Mouse (Mus musculus) T-helper 1 cell (primary cell): ENCODE data around the gene Krt75.

ENCODE experiments used
- in situ Hi-C: fragments of 300-600 bp; cut with MboI, MseI; formaldehyde crosslinking; loops from one replicate; pipeline ENCODE4 v1.15.1; 2025; ENCODE audit warnings: high pct_unique_total_duplicates

The Krt75 gene

GRCm38 (mm10) chr15:101573796-101574345 is at the start of gene Krt75:
Gene Krt75 (minus strand): TSS chr15:101573904.
- in situ Hi-C loops, result no loop called here

GRCm38 (mm10) chr15:101599123-101599522 is 25.4 kb upstream of the Krt75 start:
- in situ Hi-C loops, result no loop called here

- in situ Hi-C loops, result no loop called here
These were observed 14.5 kb upstream of the Krt75 start for GRCm38 (mm10) chr15:101588216-101588615.

GRCm38 (mm10) chr15:101584456-101584855 is 10.8 kb upstream of the Krt75 start:
- in situ Hi-C loops, result no loop called here

- in situ Hi-C loops, result no loop called here
These were observed 9.7 kb upstream of the Krt75 start for GRCm38 (mm10) chr15:101583211-101583965.

- in situ Hi-C loops, result no loop called here
These were observed 8.0 kb upstream of the Krt75 start for GRCm38 (mm10) chr15:101581701-101582100.

GRCm38 (mm10) chr15:101575506-101575905 is 1.8 kb upstream of the Krt75 start:
- in situ Hi-C loops, result no loop called here

- in situ Hi-C loops, result no loop called here
These were observed 5.9 kb downstream of the Krt75 start for GRCm38 (mm10) chr15:101567780-101568179.

GRCm38 (mm10) chr15:101562850-101563249 is 10.9 kb downstream of the Krt75 start, which contains the start of gene Krt90:
Gene Krt90 (minus strand): TSS chr15:101562950.
- in situ Hi-C loops, result no loop called here

- in situ Hi-C loops, result no loop called here
These were observed 15.6 kb downstream of the Krt75 start for GRCm38 (mm10) chr15:101558034-101558646.

- in situ Hi-C loops, result no loop called here
These were observed 20.5 kb downstream of the Krt75 start for GRCm38 (mm10) chr15:101553169-101553568.

GRCm38 (mm10) chr15:101552188-101552587 is 21.5 kb downstream of the Krt75 start:
- in situ Hi-C loops, result no loop called here

GRCm38 (mm10) chr15:101550567-101550966 is 23.1 kb downstream of the Krt75 start, which contains the start of gene Krt82:
Gene Krt82 (minus strand): TSS chr15:101550667.
- in situ Hi-C loops, result no loop called here

GRCm38 (mm10) chr15:101544478-101544877 is 29.2 kb downstream of the Krt75 start:
- in situ Hi-C loops, result loop anchor here (5.0 kb wide), 1 partner anchor 98 kb away; no protein-coding TSS in a partner anchor

GRCm38 (mm10) chr15:101542543-101542942 is 31.2 kb downstream of the Krt75 start:
- in situ Hi-C loops, result loop anchor here (5.0 kb wide), 1 partner anchor 100 kb away; no protein-coding TSS in a partner anchor

GRCm38 (mm10) chr15:101538580-101538900 is 35.2 kb downstream of the Krt75 start:
- in situ Hi-C loops, result loop anchor here (5.0 kb wide), 1 partner anchor 509 kb away; no protein-coding TSS in a partner anchor

GRCm38 (mm10) chr15:101537864-101538579 is 35.7 kb downstream of the Krt75 start:
- in situ Hi-C loops, result loop anchor here (5.0 kb wide), 1 partner anchor 509 kb away; no protein-coding TSS in a partner anchor

- in situ Hi-C loops, result loop anchor here (5.0 kb wide), 1 partner anchor 511 kb away; no protein-coding TSS in a partner anchor
These were observed 37.5 kb downstream of the Krt75 start for GRCm38 (mm10) chr15:101536054-101536850.

- in situ Hi-C loops, result no loop called here
These were observed 41.0 kb downstream of the Krt75 start, which contains the start of gene Krt84 for GRCm38 (mm10) chr15:101532720-101533119. Gene Krt84 (minus strand): TSS chr15:101532820.

- in situ Hi-C loops, result no loop called here
These were observed 51.0 kb downstream of the Krt75 start for GRCm38 (mm10) chr15:101522556-101523232.
